ENCODE assay signal across 20 mouse cellular contexts in the genomic region with DNA sequence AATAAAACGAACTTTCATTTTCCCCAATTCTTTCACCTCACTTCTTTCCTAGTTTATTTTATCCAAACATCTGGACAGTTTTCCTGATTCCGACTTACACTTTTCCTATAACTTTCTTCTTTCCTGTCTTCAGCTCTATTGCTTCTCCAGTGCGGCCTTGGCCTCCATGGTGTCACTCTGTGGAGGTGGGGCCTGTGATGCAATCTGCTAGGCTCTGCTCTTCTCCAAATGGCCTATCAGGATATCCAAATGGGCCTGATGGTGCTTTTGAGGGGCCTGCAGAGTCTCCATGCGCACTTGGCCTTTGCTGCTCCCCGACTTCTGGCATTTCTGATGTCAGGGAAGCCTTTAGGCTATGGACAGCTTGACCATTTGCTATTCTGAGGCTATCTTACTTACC.
"Had no signal": no experiment of that assay in that cellular context is flagged by ENCODE, and none has a peak within 500 bp of the region (broad histone marks: within the 10 kb centered on the region; RNA-seq: fewer than 3 reads in every experiment).

No protein-coding gene starts in this region.

- H3K27me3 ChIP-seq: lung, embryonic 15.5 days; megakaryocyte, embryonic 14.5 days; midbrain, embryonic 13.5 days; neural tube, embryonic 13.5 days; stomach, embryonic 15.5 days had no signal

- H3K4me3 ChIP-seq: lung, embryonic 15.5 days; megakaryocyte, embryonic 14.5 days; midbrain, embryonic 10.5 days; midbrain, embryonic 13.5 days; myocyte; neural tube, embryonic 13.5 days; stomach, embryonic 15.5 days had no signal

- H3K9me3 ChIP-seq: lung, embryonic 15.5 days; midbrain, embryonic 10.5 days; midbrain, embryonic 13.5 days; neural tube, embryonic 13.5 days; stomach, embryonic 15.5 days had no signal

- DNase-seq: kidney, adult 11 months; kidney, adult 9 months; kidney, postnatal 14 days; kidney, postnatal 4 days; lung, adult 18-20 months; lung, postnatal 10 days; lung, postnatal 36 days; retina, postnatal 1 day; right cerebral cortex, postnatal 25 days; spleen, adult 18-20 months; thymus, adult 18-20 months; thymus, postnatal 4 days had no signal

- H3K36me3 ChIP-seq: lung, embryonic 15.5 days; stomach, embryonic 15.5 days had no signal

- H3K9ac ChIP-seq: lung, embryonic 15.5 days; midbrain, embryonic 13.5 days; neural tube, embryonic 13.5 days; stomach, embryonic 15.5 days had no signal

- H3K4me1 ChIP-seq: lung, embryonic 15.5 days; midbrain, embryonic 10.5 days; midbrain, embryonic 13.5 days; stomach, embryonic 15.5 days had no signal

- H3K4me2 ChIP-seq: lung, embryonic 15.5 days; midbrain, embryonic 13.5 days; neural tube, embryonic 13.5 days; stomach, embryonic 15.5 days had no signal

- ATAC-seq: midbrain, embryonic 13.5 days; midbrain, embryonic 16.5 days had no signal

- H3K27ac ChIP-seq: lung, embryonic 15.5 days; midbrain, embryonic 10.5 days; midbrain, embryonic 13.5 days; neural tube, embryonic 13.5 days; stomach, embryonic 15.5 days had no signal
